Mouse (Mus musculus) liver (tissue): ENCODE results near the gene Gm867.
A peak's percentile ranks its signal among the peaks of the same experiment; 100 is the strongest.

ENCODE experiments used
- DNase-seq: peaks from one replicate; pipeline ENCODE4 v3.0.0-alpha.2; 2020; ENCODE audit warnings: mixed read lengths

The Gm867 gene

GRCm38 (mm10) chr10:75896208-75896607 is 44.3 kb downstream of the Gm867 start:
- DNase-seq = no peak

GRCm38 (mm10) chr10:75895730-75896129 is 44.7 kb downstream of the Gm867 start:
- no peak for DNase-seq

- no peak for DNase-seq
These were observed 45.9 kb downstream of the Gm867 start for GRCm38 (mm10) chr10:75894601-75895000.

- DNase-seq = peak; percentile 93
These were observed 47.3 kb downstream of the Gm867 start, which contains the start of gene Derl3 for GRCm38 (mm10) chr10:75893089-75893750. Gene Derl3 (plus strand): TSS chr10:75893413.

GRCm38 (mm10) chr10:75889406-75890153 is 50.9 kb downstream of the Gm867 start:
- DNase-seq = no peak
